Mouse (Mus musculus): Measurements from ENCODE around the gene Cxcl9. TPM values are rescaled to one million over a fixed set of nuclear protein-coding genes. Genes with fewer than 3 reads are reported as not detected.

Gene Cxcl9
- total RNA-seq (2023), result 0.40 to 1.4 TPM (median 0.80 TPM) in 4 replicates

GRCm38 (mm10) chr5:92327929-92328328, at the start of gene Cxcl9:
TSS of gene Cxcl9 (minus strand) at chr5:92328079.

GRCm38 (mm10) chr5:92348794-92349413, 21.0 kb upstream of the Cxcl9 start, which contains the start of gene Cxcl10:
TSS of gene Cxcl10 (minus strand) at chr5:92348889.

GRCm38 (mm10) chr5:92331635-92332338, 3.9 kb upstream of the Cxcl9 start, which contains the start of gene Art3:
TSS of gene Art3 (plus strand) at chr5:92331827.

GRCm38 (mm10) chr5:92309681-92310511, 18.0 kb downstream of the Cxcl9 start, which contains the start of gene Sdad1:
TSS of gene Sdad1 (minus strand) at chr5:92310479.

GRCm38 (mm10) chr5:92277437-92278394, 50.2 kb downstream of the Cxcl9 start, which contains the start of gene Naaa:
TSS of gene Naaa (minus strand) at chr5:92278170.

Other genes with a start within 250 kb of the Cxcl9 start
- gene G3bp2, start 244.4 kb downstream of the Cxcl9 start, total RNA-seq (2023), result 94.3 to 106 TPM (median 98.5 TPM) in 4 replicates
- 64.4 to 70.7 TPM (median 68.2 TPM) in 4 replicates for gene Uso1, start 190.1 kb downstream of the Cxcl9 start, total RNA-seq (2023)
- gene U90926, start 112.7 kb downstream of the Cxcl9 start, total RNA-seq (2023), result not detected in 4 replicates
- 0.47 to 1.0 TPM (median 0.87 TPM) in 4 replicates for gene Ppef2, start 71.8 kb downstream of the Cxcl9 start, total RNA-seq (2023)
- 32.2 to 34.1 TPM (median 33.2 TPM) in 4 replicates for gene Naaa, start 49.9 kb downstream of the Cxcl9 start, total RNA-seq (2023)
- gene Sdad1, start 17.6 kb downstream of the Cxcl9 start, total RNA-seq (2023), result 99.1 to 113 TPM (median 104 TPM) in 4 replicates
- 1.9 TPM in 1 of 4 replicates, not detected in the others for gene Art3, start 3.7 kb upstream of the Cxcl9 start, total RNA-seq (2023)
- 0.24 to 2.3 TPM (median 0.98 TPM) in 3 of 4 replicates, not detected in the other for gene Cxcl10, start 20.8 kb upstream of the Cxcl9 start, total RNA-seq (2023)
- 53.8 to 60.9 TPM (median 60.1 TPM) in 4 replicates for gene Nup54, start 107.1 kb upstream of the Cxcl9 start, total RNA-seq (2023)
- 28.6 to 30.0 TPM (median 29.1 TPM) in 4 replicates for gene Scarb2, start 178.8 kb upstream of the Cxcl9 start, total RNA-seq (2023)
- gene Fam47e, start 227.0 kb upstream of the Cxcl9 start, total RNA-seq (2023), result not detected in 4 replicates

All from B cell, adult 62 days (primary cell).